10 mouse cellular contexts compared by ENCODE assay signal in the genomic region with DNA sequence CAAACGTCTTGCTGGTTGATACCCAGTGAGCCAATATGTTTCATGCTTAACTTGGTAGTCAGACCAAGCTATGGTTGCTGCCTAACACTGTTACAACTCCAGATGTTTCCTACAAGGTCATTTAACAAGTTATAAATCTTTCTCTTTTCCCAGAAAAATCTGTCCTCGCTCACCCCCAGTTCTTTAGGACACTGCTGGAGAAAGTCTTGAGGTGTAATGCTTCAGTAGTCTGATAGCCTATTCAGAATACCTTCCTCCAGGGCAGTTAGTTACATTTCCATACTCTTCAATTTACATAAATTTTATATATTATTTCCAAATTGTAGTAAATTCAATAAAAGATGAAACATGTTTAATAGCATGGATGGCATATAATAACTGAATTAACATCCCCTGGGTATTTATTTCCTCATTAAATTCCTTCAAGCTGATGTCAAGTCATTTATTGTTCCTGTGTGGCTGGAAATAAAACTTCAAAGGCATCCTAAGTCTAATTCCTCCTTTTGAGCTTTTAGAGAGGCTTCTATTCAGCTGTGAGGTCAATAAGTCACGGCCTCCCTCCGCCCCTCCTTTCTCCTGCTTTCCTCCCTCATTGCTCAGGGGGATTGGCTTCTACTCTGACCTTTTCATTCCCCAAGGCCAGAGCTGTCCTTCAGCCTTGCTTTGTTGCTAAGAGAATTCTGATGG.
DNase-seq lines count a peak whose midpoint lies in the region; ATAC-seq and TF ChIP-seq lines count a peak whose summit lies in the region.
"Had no signal": no experiment of that assay in that cellular context is flagged by ENCODE, and none has a peak within 500 bp of the region (broad histone marks: within the 10 kb centered on the region; RNA-seq: fewer than 3 reads in every experiment).

No protein-coding gene starts in this region.

- H3K27me3 ChIP-seq in hindbrain, embryonic 15.5 days: no peaks in the 10 kb centered on the region
- no peaks in the 10 kb centered on the region for H3K27me3 ChIP-seq in limb, embryonic 14.5 days (ENCODE audit: control insufficient read depth, insufficient read depth, low read length)
- no peaks in the 10 kb centered on the region for H3K27me3 ChIP-seq in liver, embryonic 11.5 days (replicated peaks; ENCODE audit: control insufficient read depth, insufficient read depth, low read length)

- H3K9me3 ChIP-seq in hindbrain, embryonic 15.5 days: no peaks in the 10 kb centered on the region
- no peaks in the 10 kb centered on the region for H3K9me3 ChIP-seq in limb, embryonic 14.5 days (ENCODE audit: control insufficient read depth, low read length)
- H3K9me3 ChIP-seq in liver, embryonic 11.5 days (ENCODE audit: control insufficient read depth, low read length): no peaks in the 10 kb centered on the region

- H3K9ac ChIP-seq in hindbrain, embryonic 15.5 days: no peak overlapping the region
- H3K9ac ChIP-seq in limb, embryonic 14.5 days (ENCODE audit: low read depth, low read length, severe bottlenecking): no peak overlapping the region
- no peak overlapping the region for H3K9ac ChIP-seq in liver, embryonic 11.5 days (ENCODE audit: low read depth, low read length)

- H3K27ac ChIP-seq in hindbrain, embryonic 15.5 days (replicated peaks): no peak overlapping the region; the same call in 1 of the 2 replicates
- H3K27ac ChIP-seq in limb, embryonic 14.5 days (replicated peaks; ENCODE audit: low read depth, low read length): no peak overlapping the region
- no peak overlapping the region for H3K27ac ChIP-seq in liver, embryonic 11.5 days (ENCODE audit: low read depth, low read length)

- peak; percentile 92 for DNase-seq in ES-CJ7 (ENCODE audit: low read depth, low spot score)
- DNase-seq in adrenal gland, adult 2 months: peak; percentile 82
- DNase-seq in limb, embryonic 14.5 days (ENCODE audit: low spot score): peak; percentile 61
- DNase-seq in layer of hippocampus, adult 11-12 months (ENCODE audit: low spot score): no peak
- no peak for DNase-seq in left cerebral cortex, adult 18-20 months (ENCODE audit: low spot score in 2 of 2)
- DNase-seq in heart, postnatal 4 days: no peak
- DNase-seq in liver, embryonic 11.5 days (ENCODE audit: low spot score): no peak
- DNase-seq: cerebellum, postnatal 36 days; heart, adult 11 months had no signal

- peaks cover 5% of the 10 kb centered on the region for H3K4me1 ChIP-seq in hindbrain, embryonic 15.5 days (replicated peaks)
- H3K4me1 ChIP-seq in limb, embryonic 14.5 days (ENCODE audit: control insufficient read depth, insufficient read depth, low read length): peaks cover 4% of the 10 kb centered on the region; the same call in 1 of the 2 replicates
- no peaks in the 10 kb centered on the region for H3K4me1 ChIP-seq in liver, embryonic 11.5 days (replicated peaks; ENCODE audit: control insufficient read depth, insufficient read depth, low read length)

- ATAC-seq in hindbrain, embryonic 15.5 days (ENCODE audit: low FRiP score, low read depth): peak; percentile 54; the same call in 1 of the 2 replicates
- ATAC-seq in limb, embryonic 14.5 days (ENCODE audit: low FRiP score, low read depth): peak; percentile 75
- ATAC-seq in liver, embryonic 11.5 days (replicated peaks; ENCODE audit: low FRiP score): no peak

- 10% methylated on average over 4 of the region's 4 CpGs for WGBS in hindbrain, embryonic 15.5 days
- WGBS in limb, embryonic 14.5 days: 8% methylated on average over 4 of the region's 4 CpGs
- 56% methylated on average over 4 of the region's 4 CpGs for WGBS in liver, embryonic 11.5 days

- TF ChIP-seq POLR2A in limb, embryonic 14.5 days (IDR thresholded peaks at IDR 0.05; ENCODE audit: borderline replicate concordance, extremely low read depth, insufficient read depth, insufficient read length): no peak

- no peaks in the 10 kb centered on the region for H3K36me3 ChIP-seq in hindbrain, embryonic 15.5 days
- no peaks in the 10 kb centered on the region for H3K36me3 ChIP-seq in limb, embryonic 14.5 days (ENCODE audit: control insufficient read depth, insufficient read depth, low read length)
- H3K36me3 ChIP-seq in liver, embryonic 11.5 days (ENCODE audit: control insufficient read depth, insufficient read depth, low read length): no peaks in the 10 kb centered on the region

- H3K4me2 ChIP-seq in hindbrain, embryonic 15.5 days: no peak overlapping the region
- H3K4me2 ChIP-seq in limb, embryonic 14.5 days (replicated peaks; ENCODE audit: low read depth, low read length, severe bottlenecking): no peak overlapping the region
- no peak overlapping the region for H3K4me2 ChIP-seq in liver, embryonic 11.5 days

- H3K4me3 ChIP-seq in hindbrain, embryonic 15.5 days: no peak overlapping the region
- H3K4me3 ChIP-seq in limb, embryonic 14.5 days (replicated peaks; ENCODE audit: low read length): no peak overlapping the region
- H3K4me3 ChIP-seq in liver, embryonic 11.5 days (ENCODE audit: low read depth, low read length): no peak overlapping the region

Comparison
In these comparisons a context has a peak if more than half of its experiments do, and no peak if none do; other contexts are left out.
1. DNase-seq: peak in ES-CJ7 (single experiment), adrenal gland, adult 2 months (single experiment) and limb, embryonic 14.5 days (single experiment); none in layer of hippocampus, adult 11-12 months (single experiment), left cerebral cortex, adult 18-20 months (0 of 2), heart, postnatal 4 days (single experiment) and liver, embryonic 11.5 days (single experiment).